Mouse (Mus musculus): ENCODE data around the gene Myl7.

- no peak for TF ChIP-seq POLR2A (IDR thresholded peaks at IDR 0.05; ENCODE audit: insufficient read depth, low read length)
- no peak for TF ChIP-seq CTCF (IDR thresholded peaks at IDR 0.05; ENCODE audit: low read depth, low read length)
- no peak for TF ChIP-seq EP300 (IDR thresholded peaks at IDR 0.05; ENCODE audit: insufficient read depth, low read depth, low read length)
Observed at GRCm38 (mm10) chr11:5919606-5920005, 21.0 kb upstream of the Myl7 start.
